Mouse (Mus musculus) heart, postnatal 4 days (tissue): ENCODE data around the gene Zfp655. TPM values are rescaled to one million over a fixed set of nuclear protein-coding genes. Genes with fewer than 3 reads are reported as not detected.
"Not testable (repeated sequence)": the region's sequence is repeated elsewhere in the genome, so short reads cannot be mapped to it uniquely, and the experiment has no call there.

Source experiments
- DNase-seq: peaks from one replicate; pipeline ENCODE4 v3.0.0; 2021
- total RNA-seq, 2 experiments: library from RNA; stranded (reverse); gene quantifications; 2 replicates each; pipeline ENCODE4 v1.2.3; 2021

Zfp655 gene
- total RNA-seq, 2 experiments from 2014 or later: 31.7 to 33.7 TPM

DNA sequence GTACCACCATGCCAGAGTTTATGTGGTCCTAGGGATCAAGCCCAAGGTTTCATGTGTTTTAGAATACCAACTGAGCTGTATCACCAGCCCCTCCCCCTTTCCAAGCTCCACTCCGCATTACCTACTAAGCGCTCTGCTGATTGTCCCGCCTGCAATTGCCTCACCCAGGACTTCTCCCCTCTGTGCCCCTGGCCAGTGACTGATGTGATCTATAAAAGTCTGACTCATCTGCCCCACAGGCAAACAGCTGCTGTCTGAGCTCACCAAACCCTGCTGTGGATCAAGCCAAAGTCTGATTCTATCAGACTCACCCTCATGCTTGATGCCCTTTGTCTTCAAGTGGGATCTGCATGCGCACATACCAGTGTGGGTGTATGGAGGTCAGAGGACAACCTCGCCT lies 8.7 kb upstream of the Zfp655 start:
- no peak for DNase-seq

DNA sequence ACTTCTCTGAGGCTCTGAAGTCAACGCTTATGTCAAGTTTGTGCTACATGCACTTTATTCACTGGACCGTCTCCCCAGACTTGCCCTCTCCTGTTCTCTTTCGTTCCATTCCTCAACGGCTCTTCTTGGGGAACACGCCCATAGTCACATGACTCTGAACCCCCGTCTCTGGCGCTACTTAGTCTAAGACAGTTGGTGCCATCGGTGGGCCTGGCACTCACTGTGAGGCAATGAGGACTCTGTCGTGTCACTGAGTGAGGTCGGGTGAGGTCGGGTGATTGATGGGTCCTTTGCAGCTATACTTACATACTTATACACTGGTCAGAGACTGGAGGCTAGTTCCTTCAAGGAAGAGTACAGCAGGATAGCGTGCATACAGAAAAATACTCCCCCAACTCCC lies 8.1 kb upstream of the Zfp655 start:
- no peak for DNase-seq

DNA sequence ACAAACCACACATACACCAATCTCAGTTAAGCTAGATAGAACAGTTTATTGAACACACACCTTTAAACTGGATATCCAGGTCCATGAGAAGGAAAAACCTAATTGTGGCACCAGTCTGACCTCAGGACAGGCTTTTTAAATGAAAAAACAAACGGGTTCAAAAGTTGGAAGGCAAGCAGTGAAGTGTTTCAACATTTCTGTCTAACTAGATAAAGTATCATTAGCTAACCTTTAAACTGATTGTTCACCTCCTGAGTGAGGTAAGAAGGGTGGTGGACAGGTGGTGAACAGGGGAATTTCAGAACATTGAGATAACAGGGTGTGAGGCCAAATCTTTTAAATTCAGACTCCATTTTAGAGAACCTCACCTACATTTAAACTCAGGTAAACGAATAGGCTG lies 5.1 kb upstream of the Zfp655 start:
- DNase-seq: no peak

DNA sequence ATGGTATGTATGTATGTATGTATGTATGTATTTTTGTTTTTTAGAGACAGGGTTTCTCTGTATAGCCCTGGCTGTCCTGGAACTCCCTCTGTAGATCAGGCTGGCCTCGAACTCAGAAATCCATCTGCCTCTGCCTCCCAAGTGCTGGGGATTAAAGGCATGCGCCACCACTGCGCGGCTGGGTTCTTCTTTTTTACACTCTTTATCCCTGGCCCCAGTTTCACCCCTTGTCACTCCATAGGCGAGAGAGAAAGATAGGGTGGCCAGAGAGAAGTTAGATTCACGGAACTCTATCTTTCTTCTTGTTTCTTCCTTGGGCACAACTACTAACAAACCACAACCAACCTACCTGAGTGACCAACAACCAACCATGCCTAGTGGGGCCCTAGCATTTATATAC lies 2.2 kb upstream of the Zfp655 start:
- not testable (repeated sequence) for DNase-seq

DNA sequence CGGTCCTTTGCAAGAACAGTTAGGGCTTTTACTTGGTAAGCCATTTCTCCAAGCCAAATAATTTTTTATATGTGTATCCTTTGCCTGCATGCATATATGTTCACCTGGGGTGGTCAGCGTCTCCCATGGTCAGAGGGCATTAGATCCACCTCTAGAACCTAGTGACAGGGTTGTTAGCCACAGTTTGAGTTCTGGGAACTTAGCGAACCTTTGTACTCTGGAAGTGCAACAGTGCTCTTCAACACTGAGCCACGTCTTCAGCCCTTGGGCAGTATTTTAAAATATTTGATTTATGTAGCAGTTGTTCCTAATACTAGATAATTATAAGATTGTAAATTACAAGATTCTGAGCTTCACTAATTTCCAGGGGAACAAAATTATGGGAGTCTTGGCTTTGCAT lies 874 bp upstream of the Zfp655 start:
- DNase-seq: no peak

DNA sequence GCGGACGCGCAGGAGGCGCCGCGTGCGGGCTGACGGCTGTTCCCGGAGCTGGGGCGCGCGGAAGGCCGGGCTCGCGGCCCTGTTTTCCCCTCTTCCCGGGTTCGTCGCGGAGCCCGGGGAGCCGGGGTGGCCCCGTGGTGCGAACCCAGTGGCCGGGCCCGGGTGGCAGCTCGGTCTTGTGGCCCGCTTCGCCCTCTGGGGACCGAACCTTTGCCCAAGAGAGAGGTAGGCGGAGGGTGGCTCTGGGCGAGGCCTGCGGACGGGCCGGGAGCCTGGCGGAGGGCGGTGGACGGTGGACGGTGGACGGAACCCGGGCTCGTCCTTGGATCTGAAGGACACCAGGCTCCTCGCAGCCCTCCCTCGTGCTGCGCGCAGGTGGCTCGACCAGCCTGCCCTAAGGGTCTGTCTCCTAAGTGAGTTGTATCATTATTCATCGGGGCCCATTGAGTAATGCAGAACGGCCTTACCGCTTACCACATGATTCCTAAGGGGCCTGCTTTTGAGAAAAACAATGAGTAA lies 437 bp downstream of the Zfp655 start:
- no peak for DNase-seq

DNA sequence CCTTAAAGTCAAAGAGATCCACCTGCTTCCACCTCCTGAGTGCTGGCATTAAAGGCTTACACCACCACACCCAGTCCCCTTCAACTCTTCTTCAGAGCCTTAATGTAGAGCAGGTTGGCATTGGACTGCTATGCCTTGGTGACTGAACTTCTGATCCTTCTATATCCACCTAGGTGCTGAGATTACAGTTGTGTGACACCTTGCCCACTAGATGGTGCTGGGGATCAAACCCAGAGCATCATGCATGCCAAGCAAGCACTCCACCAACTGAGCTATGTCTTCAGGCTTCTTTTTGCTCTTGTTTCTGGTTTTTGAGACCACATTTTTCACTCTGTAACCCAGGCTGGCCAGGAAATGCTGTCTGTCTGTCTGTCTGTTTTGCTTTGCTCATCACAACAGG lies 3.1 kb downstream of the Zfp655 start:
- DNase-seq: no peak

DNA sequence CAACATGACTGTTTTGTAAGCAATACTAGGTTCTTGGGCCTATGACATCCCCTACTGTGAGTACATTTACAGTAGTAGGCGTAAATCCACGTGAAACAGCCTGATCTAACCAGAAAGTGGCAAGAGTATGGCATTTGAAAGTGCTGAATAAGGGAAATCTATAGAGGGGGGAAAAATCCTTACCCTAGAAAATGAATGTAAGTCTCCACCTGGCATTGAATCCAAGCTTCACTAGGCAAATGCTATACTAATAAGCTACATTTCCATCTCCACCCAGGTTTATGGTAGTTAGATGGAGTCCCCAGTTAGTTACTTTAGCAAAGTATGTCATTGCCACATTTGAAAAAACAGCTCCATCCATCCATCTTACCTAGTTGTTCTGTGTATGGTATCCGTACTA lies 18.0 kb downstream of the Zfp655 start:
- DNase-seq: no peak

DNA sequence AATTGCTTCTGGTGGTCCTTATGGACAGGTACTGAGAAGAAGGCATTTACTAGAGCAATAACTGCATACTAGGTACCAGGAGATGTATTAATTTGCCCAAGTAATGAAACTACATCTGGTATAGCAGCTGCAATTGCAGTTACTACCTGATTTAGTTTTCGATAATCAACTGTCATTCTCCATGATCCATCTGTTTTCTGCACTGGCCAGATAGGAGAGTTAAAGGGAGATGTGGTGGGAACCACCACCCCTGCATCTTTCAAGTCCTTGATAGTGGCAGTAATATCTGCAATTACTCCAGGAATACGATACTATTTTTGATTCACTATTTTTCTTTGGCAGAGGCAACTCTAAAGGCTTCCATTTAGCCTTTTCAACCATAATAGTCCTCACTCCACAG lies 42.1 kb downstream of the Zfp655 start:
- not testable (repeated sequence) for DNase-seq

DNA sequence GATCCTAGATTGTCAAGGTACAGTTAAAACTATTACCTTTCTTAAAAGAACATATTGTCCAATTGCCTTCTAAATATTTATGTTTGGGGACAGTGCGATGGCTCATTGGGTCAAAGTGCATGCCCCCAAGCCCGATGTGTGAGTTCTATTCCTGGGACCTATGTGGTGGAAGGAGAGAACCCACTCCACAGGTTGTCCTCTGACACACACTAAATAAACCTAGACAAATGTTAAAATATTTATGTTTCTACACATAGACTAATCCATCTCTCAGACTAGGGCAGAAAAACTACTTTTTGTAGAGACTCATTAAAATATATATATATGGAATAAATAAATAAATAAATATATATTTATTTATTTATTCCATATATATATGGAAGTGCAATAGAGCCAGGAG lies 48.4 kb downstream of the Zfp655 start:
- no peak for DNase-seq

DNA sequence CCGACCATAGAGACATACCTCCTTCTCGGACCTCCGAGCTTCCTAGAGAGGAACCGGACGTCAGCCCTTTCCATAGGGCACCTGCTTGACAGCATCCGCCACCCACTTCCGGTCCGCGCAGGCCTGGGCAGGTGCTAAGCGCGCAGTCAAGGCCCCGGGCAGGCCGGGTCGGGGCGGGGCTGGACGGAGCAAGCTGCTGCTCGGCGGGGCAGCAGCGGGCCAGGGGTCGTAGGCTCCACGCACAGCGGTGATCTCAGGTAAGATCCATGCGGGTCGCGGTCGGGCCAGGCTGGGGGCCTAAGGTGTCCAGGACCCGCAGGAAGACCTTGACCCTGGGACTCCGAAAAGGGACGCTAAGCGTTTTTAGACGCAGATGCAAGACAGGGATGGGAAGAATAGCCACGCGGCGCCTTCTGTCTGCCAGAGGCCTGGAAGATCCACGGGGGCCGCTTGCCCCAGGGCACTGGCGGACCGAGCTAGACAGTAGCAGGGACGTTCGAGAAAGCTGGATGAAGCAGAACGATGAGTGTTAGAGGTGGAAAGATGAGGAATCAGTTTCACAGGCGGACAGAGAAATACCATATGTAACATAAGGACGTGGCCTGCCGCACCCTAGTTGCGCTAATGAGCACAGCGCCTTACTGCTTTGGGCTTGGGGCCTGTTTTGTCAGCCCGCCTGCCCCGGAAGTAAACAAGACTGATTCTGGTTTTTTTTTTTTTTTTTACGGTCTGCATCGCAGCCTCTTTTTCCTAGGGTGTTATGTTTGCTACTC lies 49.0 kb downstream of the Zfp655 start, which contains the start of gene Zscan25:
Gene Zscan25 (plus strand): TSS at position 130 of the 773 bp plus-strand sequence.
- peak; percentile 92 for DNase-seq

DNA sequence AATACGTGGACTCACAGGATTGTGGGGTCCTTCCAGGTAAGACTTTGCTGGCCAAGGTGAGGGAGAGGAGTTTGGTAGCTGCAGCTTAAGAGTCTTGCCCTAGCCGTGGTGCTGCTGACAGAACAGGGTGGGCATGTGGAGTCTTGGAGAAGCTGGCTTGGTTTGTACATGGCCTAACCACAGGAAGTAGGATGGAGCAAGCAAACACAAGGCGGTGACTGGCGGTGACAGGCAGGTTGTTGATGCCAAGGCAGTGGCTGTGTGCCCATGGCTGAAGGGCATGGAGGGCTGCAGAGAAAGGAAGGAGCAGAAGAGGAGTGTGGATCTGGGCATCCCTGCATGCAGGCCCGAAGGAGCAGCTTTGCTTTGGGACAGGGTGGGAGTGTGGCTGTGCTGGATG lies 56.9 kb downstream of the Zfp655 start:
- DNase-seq: no peak

DNA sequence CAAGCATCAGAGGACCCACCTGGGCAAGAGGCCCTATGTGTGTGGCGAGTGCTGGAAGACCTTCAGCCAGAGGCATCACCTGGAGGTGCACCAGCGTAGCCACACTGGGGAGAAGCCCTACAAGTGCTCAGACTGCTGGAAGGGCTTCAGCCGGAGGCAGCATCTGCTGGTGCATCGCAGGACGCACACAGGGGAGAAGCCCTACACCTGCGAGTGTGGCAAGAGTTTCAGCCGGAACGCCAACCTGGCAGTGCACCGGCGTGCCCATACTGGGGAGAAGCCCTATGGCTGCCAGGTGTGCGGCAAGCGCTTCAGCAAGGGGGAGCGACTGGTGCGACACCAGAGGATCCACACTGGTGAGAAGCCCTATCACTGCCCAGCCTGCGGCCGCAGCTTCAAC lies 59.2 kb downstream of the Zfp655 start:
- no peak for DNase-seq

DNA sequence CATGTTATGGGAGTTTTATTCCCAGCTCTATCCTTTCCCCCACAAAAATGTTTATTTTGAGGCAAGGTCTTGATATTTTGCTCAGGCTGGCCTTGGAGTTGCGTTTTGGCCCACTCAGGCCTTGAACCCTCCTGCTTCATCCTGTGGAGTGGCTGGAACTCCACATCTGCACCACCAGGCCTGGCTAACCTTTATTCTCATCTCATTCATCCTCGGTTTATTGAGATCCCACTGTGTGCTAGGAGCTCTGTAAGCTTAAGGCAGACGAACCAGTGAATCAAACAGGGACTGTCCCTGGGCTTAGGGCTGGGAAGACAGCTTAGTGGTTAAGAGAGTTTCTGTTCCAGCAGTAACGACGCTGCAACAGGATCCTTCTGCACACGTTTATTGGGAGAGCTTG lies 60.9 kb downstream of the Zfp655 start:
- DNase-seq: no peak

Other genes starting within 250 kb of the Zfp655 start
- not detected for gene Gm4871, start 199.0 kb upstream of the Zfp655 start, total RNA-seq
- not detected for gene 1700018F24Rik, start 188.7 kb upstream of the Zfp655 start, total RNA-seq
- gene Arpc1a, start 147.9 kb upstream of the Zfp655 start, total RNA-seq: 10 to 100 TPM; 71.9 to 78.2 TPM
- gene Kpna7, start 147.7 kb upstream of the Zfp655 start, total RNA-seq: not detected
- gene Arpc1b, start 117.5 kb upstream of the Zfp655 start, total RNA-seq: 100 to 1,000 TPM; 123 to 125 TPM
- gene Pdap1, start 91.5 kb upstream of the Zfp655 start, total RNA-seq: 10 to 100 TPM; 67.6 to 67.7 TPM
- gene Bud31, start 91.4 kb upstream of the Zfp655 start, total RNA-seq: 10 to 100 TPM; 82.7 to 88.9 TPM
- gene Ptcd1, start 64.6 kb upstream of the Zfp655 start, total RNA-seq: 10 to 100 TPM; 18.6 to 21.7 TPM
- gene Cpsf4, start 64.5 kb upstream of the Zfp655 start, total RNA-seq: 10 to 100 TPM; 16.6 to 17.5 TPM
- gene Atp5j2, start 39.7 kb upstream of the Zfp655 start, total RNA-seq: 100 to 1,000 TPM; 760 to 785 TPM
- gene Zkscan14, start 29.8 kb upstream of the Zfp655 start, total RNA-seq: 1 to 10 TPM; 4.1 to 4.6 TPM
- 10 to 100 TPM; 16.5 to 17.7 TPM for gene Zkscan5, start 27.2 kb upstream of the Zfp655 start, total RNA-seq
- 10 to 100 TPM; 15.4 to 15.9 TPM for gene Zscan25, start 48.8 kb downstream of the Zfp655 start, total RNA-seq
- not detected for gene Cyp3a57, start 113.6 kb downstream of the Zfp655 start, total RNA-seq
- gene Cyp3a16, start 238.0 kb downstream of the Zfp655 start, total RNA-seq: not detected